Mouse (Mus musculus): ENCODE measurements around the gene Sprr2h.

Gene Sprr2h

DNA sequence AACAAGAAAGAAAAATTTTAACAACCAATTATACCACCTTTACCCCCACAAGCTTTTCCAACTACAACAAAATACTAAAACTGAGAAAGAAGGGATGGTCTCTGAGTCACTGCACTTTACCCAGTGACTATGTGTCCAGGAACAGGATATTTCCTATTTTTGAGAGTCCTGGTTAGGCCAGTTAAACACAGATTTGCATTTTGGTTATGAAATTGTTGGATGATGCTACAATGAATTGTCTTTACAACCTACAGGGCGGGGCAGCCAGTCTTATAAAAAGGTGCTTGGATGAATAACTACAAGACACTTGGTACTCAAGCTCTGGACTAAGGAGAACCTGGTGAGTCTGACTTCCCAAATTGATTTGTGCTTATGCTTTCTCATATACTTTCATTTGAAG is at the start of gene Sprr2h:
Gene Sprr2h (plus strand): TSS at position 301 of the 400 bp plus-strand sequence.
- no peak for DNase-seq (ENCODE audit: low spot score in 2 of 2)

DNA sequence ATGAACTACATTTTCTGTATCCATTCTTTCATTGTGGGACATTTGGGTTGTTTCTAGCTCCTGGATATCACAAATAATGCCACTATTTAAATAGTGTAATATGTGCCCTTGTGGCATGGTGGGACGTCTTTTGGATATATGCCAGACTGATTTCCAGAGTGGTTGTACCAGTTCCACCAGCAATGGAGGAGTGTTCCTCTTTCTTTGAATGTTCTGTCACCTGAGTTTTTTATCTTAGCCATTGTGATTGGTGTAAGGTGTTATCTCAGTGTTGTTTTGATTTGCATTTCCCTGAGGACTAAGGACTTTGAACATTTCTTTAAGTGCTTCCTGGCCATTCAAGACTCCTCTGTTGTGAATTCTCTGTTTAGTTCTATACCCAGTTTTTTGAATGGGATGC is 49.2 kb upstream of the Sprr2h start:
- DNase-seq (ENCODE audit: low spot score in 2 of 2) = no peak

DNA sequence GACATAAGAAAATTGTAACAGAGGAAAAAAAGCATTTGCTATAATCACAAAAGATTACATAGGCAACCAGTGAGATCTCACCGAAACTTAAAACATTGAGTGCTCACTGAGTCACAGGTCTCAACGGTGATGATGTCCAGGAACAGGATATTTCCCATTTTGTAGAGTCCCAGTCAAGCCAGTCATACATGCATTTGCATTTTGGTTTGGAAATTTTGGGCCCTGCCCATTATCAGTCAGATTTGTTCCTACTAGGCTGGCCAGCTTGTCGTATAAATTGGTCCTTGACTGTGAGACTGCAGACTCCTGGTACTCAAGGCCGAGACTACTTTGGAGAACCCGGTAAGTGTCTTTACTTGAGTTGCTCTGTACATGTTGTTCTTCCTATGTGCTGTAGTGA is 46.6 kb upstream of the Sprr2h start, which contains the start of gene Sprr2d:
Gene Sprr2d (plus strand): TSS at position 301 of the 400 bp plus-strand sequence.
- no peak for DNase-seq (ENCODE audit: low spot score in 2 of 2)

DNA sequence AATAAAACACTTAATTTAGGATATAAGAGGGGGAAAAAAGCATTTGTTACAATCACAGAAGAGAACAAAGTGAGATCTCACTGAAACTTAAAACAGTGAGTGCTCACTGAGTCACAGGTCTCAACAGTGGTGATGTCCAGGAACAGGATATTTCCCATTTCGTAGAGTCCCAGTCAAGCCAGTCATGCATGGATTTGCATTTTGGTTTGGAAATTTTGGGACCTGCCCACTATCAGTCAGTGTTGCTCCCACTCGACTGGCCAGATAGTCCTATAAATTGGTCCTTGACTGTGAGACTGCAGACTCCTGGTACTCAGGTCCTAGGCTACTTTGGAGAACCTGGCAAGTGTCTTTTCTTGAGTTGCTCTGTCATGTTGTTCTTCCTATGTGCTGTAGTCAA is 33.6 kb upstream of the Sprr2h start, which contains the start of gene Sprr2e:
Gene Sprr2e (plus strand): TSS at position 301 of the 400 bp plus-strand sequence.
- no peak for DNase-seq (ENCODE audit: low spot score in 2 of 2)

DNA sequence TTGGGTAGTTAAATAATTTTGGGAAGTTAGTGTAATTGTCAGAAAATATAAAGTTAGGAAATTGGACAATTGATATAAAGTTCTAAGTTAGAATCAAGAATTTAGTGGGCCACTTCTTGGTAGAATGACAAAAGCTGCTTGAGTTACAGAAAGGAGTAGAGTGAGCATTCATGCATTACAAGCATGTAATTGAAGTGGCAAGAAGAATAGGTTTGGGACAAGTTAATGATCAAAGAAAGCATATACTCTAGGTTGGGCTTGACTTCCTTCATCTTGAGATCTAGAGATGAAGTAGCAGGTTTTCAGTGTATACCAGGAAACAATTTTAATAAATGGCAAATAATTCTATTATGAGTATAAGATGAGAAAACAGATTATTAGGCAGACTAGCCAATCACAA is 23.9 kb upstream of the Sprr2h start:
- no peak for DNase-seq (ENCODE audit: low spot score in 2 of 2)

DNA sequence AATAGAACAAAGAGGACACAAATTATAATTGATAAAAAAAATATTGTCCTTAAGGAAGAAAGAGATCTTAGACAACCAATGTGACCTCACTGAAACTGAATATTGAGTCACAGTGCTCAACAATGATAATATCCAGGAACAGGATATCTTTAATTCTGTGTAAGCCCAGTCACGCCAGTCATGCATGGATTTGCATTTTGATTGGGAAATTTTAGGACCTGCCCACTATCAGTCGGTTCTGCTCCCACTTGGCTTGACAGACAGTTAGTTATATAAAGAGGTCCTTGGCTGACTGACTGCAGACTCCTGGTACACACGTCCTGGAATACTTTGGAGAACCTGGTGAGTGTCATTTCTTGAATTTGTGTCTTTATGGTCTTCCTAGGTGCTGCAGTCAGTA is 20.6 kb upstream of the Sprr2h start, which contains the start of gene Sprr2f:
Gene Sprr2f (plus strand): TSS at position 301 of the 400 bp plus-strand sequence.
- DNase-seq (ENCODE audit: low spot score in 2 of 2) = no peak

DNA sequence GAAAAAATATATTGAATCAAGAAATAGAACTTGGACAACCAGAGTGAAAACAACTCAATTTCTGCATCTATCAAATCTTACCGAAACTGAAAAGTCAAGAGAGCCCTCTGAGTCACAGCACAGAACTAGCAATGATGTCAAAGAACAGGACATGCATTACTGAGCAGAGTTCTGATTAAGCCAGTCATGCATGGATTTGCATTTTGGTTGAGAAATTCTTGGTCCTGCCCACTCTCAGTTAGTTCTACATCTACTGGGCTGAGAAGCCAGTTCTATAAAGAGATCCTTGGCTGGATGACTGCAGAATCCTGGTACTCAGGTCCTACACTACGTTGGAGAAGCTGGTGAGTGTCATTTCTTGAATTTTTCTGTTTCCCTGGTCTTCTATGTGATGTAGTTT is 11.9 kb upstream of the Sprr2h start:
- DNase-seq (ENCODE audit: low spot score in 2 of 2) = no peak

DNA sequence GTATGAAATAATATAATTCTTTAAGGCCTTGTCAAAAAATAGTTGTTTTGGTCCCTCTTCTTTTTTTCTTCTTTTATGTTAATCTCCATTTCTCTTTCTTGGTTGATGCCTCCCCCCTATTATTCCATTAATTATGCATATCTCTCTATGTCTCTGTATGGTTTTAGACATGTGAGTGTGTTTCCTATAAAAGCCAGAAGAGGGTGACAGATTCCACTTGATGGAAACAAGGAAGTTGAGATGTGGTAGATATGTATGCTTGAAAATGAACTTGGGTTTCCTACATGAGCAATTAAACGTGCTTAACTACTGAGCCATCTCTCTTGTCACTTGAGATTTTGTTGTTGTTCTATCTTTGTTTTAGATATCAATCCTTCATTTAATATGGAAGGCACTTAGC is 8.8 kb downstream of the Sprr2h start:
- DNase-seq (ENCODE audit: low spot score in 2 of 2) = no peak

DNA sequence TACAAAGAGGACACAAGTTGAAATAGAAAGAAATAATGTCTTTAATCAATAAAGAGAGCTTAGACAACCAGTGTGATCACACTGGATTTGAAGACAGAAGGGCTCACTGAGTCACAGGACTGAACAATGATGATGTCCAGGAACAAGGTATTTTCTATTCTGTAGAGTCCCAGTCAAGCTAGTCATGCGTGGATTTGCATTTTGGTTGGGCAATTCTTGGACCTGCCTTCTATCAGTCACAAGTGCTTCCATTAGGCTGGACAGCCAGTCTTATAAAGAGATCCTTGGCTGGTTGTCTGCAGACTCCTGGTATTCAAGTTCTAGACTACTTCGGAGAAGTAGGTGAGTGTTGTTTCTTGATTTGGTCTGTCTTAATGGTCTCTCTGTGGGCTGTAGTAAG is 22.2 kb downstream of the Sprr2h start, which contains the start of gene Sprr2i:
Gene Sprr2i (plus strand): TSS at position 301 of the 400 bp plus-strand sequence.
- no peak for DNase-seq (ENCODE audit: low spot score in 2 of 2)

DNA sequence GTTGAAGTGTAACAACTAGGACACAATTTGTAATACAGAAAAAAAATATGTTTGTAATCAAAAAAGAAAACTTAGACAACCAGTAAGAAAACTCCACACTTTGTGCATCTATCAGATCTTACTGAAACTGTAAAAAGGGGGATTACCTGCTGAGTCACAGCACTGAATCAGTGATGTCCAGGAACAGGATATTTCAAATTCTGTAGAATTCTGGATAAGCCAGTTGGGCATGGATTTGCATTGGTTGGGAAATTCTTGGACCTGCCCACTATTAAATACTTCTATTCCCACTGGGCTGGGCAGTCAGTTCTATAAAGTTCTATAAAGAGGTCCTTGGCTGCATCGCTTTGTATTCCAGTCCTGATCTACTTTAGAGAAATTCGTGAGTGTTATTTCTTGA is 32.3 kb downstream of the Sprr2h start, which contains the start of gene Sprr2j-ps:
Gene Sprr2j-ps (plus strand): TSS at position 301 of the 400 bp plus-strand sequence.
- no peak for DNase-seq (ENCODE audit: low spot score in 2 of 2)

DNA sequence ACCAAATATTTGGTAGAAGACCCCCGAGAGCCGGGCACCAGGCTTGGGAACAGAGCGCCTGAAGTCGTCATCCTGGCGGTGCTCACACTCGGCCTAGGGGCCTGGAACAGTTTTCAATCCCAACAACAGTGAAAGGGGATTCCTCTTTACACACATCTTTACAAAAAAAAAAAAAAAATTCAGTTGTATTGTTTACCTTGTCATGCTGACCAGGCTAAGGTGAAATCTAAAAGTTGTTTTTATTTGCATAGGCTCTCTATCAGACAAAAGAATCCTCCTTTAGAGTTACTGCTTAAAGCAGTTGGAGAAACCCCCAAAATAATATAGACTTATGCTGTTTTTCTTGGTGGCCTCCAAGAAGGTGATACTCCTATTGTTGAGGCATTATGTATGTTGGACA is 43.8 kb downstream of the Sprr2h start, which contains the start of gene Gm9774:
Gene Gm9774 (minus strand): TSS at position 101 of the 400 bp plus-strand sequence.
- no peak for DNase-seq (ENCODE audit: low spot score in 2 of 2)

DNA sequence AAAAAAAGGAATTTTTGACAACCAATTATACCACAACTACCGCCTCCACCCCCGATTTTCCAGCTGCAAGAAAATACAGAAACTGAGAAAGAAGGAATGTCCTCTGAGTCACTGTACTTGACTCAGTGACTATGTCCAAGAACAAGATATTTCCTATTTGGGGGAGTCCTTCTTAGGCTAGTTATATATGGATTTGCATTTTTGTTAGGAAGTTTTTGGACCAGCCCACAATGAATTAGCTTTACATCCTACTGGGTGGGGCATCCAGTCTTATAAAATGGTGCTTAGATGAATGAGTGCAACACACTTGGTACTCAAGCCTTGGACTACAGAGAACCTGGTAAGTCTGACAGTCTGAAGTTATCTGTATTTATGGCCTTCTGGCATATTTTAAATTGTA is 46.8 kb downstream of the Sprr2h start, which contains the start of gene Sprr2k:
Gene Sprr2k (plus strand): TSS at position 301 of the 400 bp plus-strand sequence.
- DNase-seq (ENCODE audit: low spot score in 2 of 2) = no peak
